Mouse (Mus musculus): ENCODE data around the gene Yipf3. TPM values are rescaled to one million over a fixed set of nuclear protein-coding genes. Genes with fewer than 3 reads are reported as not detected.

The Yipf3 gene
- polyA plus RNA-seq, 1 experiment from 2014 or later: 65.6 TPM

GRCm38 (mm10) chr17:46272058-46272457 is 24.2 kb downstream of the Yipf3 start:
- 95% methylated on average over 2 of the region's 2 CpGs for WGBS
- H3K9ac ChIP-seq (replicated peaks): no peak overlapping the region
- no peak overlapping the region for H3K4me3 ChIP-seq (replicated peaks)
- H3K9me3 ChIP-seq: no peaks in the 10 kb centered on the region
- no peaks in the 10 kb centered on the region for H3K27me3 ChIP-seq
- H3K27ac ChIP-seq: no peak overlapping the region
- peaks cover 11% of the 10 kb centered on the region; the same call in 1 of the 2 replicates for H3K4me1 ChIP-seq (replicated peaks)
- no peak for ATAC-seq (ENCODE audit: insufficient number of reproducible peaks, insufficient read depth, low FRiP score, low TSS enrichment, low read depth)
- peaks cover 76% of the 10 kb centered on the region for H3K36me3 ChIP-seq
- no peak overlapping the region for H3K4me2 ChIP-seq

DNA sequence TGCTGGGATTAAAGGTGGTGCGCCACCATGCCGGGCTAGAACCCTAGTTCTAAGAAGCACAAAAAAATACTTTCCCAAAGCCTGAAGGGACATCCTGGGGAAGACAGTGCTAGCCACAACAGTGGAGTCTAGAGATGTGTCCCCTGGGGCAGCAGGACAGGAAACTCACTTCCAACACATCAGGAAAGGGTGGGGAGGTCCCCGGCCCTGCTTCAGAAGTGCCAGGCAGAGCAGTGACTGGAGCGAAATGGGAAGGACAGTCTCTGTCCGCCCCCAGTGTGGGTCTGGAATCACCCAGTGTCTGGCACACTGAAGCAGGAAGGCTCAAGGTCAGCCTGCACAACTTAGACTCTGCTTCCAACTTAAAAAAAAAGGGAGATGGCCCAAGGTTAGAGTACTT is 24.8 kb downstream of the Yipf3 start:
- no peak overlapping the region for H3K9ac ChIP-seq (replicated peaks)
- no peak for ATAC-seq (ENCODE audit: insufficient number of reproducible peaks, insufficient read depth, low FRiP score, low TSS enrichment, low read depth)
- no peaks in the 10 kb centered on the region for H3K27me3 ChIP-seq
- H3K4me2 ChIP-seq: no peak overlapping the region
- peaks cover 76% of the 10 kb centered on the region for H3K36me3 ChIP-seq
- H3K4me3 ChIP-seq (replicated peaks): no peak overlapping the region
- peaks cover 17% of the 10 kb centered on the region for H3K4me1 ChIP-seq (replicated peaks)
- no peak overlapping the region for H3K27ac ChIP-seq
- WGBS: 89% methylated on average over 5 of the region's 5 CpGs
- H3K9me3 ChIP-seq: no peaks in the 10 kb centered on the region

- no peaks in the 10 kb centered on the region for H3K27me3 ChIP-seq
- 61% methylated on average over 1 of the region's 1 CpGs for WGBS
- H3K9ac ChIP-seq (replicated peaks): no peak overlapping the region
- H3K9me3 ChIP-seq: no peaks in the 10 kb centered on the region
- no peak overlapping the region for H3K4me2 ChIP-seq
- peaks cover 85% of the 10 kb centered on the region for H3K36me3 ChIP-seq
- no peak for ATAC-seq (ENCODE audit: insufficient number of reproducible peaks, insufficient read depth, low FRiP score, low TSS enrichment, low read depth)
- peaks cover 28% of the 10 kb centered on the region for H3K4me1 ChIP-seq (replicated peaks)
- H3K27ac ChIP-seq: peak overlapping the region; percentile 24; the same call in 1 of the 2 replicates
- no peak overlapping the region for H3K4me3 ChIP-seq (replicated peaks)
Observed at GRCm38 (mm10) chr17:46273803-46274236, 25.9 kb downstream of the Yipf3 start.

- Histone ChIP-seq H3K27me3 (no peaks in the 10 kb centered on the region), H3K9me3 (no peaks in the 10 kb centered on the region), H3K4me1 (replicated peaks) (peaks cover 28% of the 10 kb centered on the region), H3K27ac (0 out of 2 replicates have a peak overlapping the region, but pooled peaks have one; percentile 24), H3K4me2 (no peak overlapping the region), H3K4me3 (replicated peaks) (no peak overlapping the region), H3K36me3 (peaks cover 85% of the 10 kb centered on the region), H3K9ac (replicated peaks) (no peak overlapping the region)
- no peak for ATAC-seq (ENCODE audit: insufficient number of reproducible peaks, insufficient read depth, low FRiP score, low TSS enrichment, low read depth)
- WGBS: 55% methylated on average over 6 of the region's 6 CpGs
Observed at GRCm38 (mm10) chr17:46274465-46274864, 26.6 kb downstream of the Yipf3 start.

- Histone ChIP-seq H3K4me1 (replicated peaks) (peaks cover 28% of the 10 kb centered on the region), H3K27ac (no peak overlapping the region), H3K27me3 (no peaks in the 10 kb centered on the region), H3K4me3 (replicated peaks) (no peak overlapping the region), H3K9me3 (no peaks in the 10 kb centered on the region), H3K9ac (replicated peaks) (no peak overlapping the region), H3K36me3 (peaks cover 84% of the 10 kb centered on the region), H3K4me2 (no peak overlapping the region)
- ATAC-seq (ENCODE audit: insufficient number of reproducible peaks, insufficient read depth, low FRiP score, low TSS enrichment, low read depth): no peak
- WGBS: 85% methylated on average over 6 of the region's 6 CpGs
Observed at GRCm38 (mm10) chr17:46275034-46275433, 27.2 kb downstream of the Yipf3 start.

DNA sequence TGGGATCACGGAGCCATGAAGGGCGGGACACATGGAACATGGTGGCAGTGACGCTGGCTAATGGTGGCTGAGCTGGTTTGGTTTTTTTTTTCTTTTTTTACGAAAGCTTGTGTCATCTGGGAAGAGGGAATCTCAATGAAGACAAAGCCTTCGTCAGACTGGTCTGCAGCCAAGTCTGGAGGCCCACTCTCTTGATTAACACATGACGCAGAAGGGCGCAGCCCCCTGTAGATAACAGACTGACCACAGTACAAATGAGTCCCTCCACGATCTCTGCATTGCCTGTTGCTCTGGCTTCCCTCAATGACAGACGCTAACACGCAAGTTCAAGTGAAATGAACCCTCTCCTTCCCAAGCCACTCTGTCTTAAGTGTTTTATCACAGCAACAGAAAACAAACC is 27.6 kb downstream of the Yipf3 start:
- Histone ChIP-seq H3K4me2 (no peak overlapping the region), H3K9me3 (no peaks in the 10 kb centered on the region), H3K9ac (replicated peaks) (no peak overlapping the region), H3K27ac (no peak overlapping the region), H3K4me3 (replicated peaks) (no peak overlapping the region), H3K4me1 (replicated peaks) (peaks cover 28% of the 10 kb centered on the region), H3K36me3 (peaks cover 84% of the 10 kb centered on the region), H3K27me3 (no peaks in the 10 kb centered on the region)
- WGBS: 94% methylated on average over 10 of the region's 10 CpGs
- ATAC-seq (ENCODE audit: insufficient number of reproducible peaks, insufficient read depth, low FRiP score, low TSS enrichment, low read depth): no peak

GRCm38 (mm10) chr17:46277586-46277985 is 29.7 kb downstream of the Yipf3 start:
- Histone ChIP-seq H3K4me3 (replicated peaks) (no peak overlapping the region), H3K4me2 (peak overlapping the region; percentile 3; the same call in 1 of the 2 replicates), H3K4me1 (replicated peaks) (peaks cover 43% of the 10 kb centered on the region), H3K27me3 (no peaks in the 10 kb centered on the region), H3K27ac (peak overlapping the region; percentile 41; the same call in 1 of the 2 replicates), H3K9ac (replicated peaks) (peak overlapping the region; percentile 34; the same call in 1 of the 2 replicates), H3K9me3 (no peaks in the 10 kb centered on the region), H3K36me3 (peaks cover 71% of the 10 kb centered on the region)
- ATAC-seq (ENCODE audit: insufficient number of reproducible peaks, insufficient read depth, low FRiP score, low TSS enrichment, low read depth): no peak
- WGBS: 12% methylated on average over 4 of the region's 4 CpGs

DNA sequence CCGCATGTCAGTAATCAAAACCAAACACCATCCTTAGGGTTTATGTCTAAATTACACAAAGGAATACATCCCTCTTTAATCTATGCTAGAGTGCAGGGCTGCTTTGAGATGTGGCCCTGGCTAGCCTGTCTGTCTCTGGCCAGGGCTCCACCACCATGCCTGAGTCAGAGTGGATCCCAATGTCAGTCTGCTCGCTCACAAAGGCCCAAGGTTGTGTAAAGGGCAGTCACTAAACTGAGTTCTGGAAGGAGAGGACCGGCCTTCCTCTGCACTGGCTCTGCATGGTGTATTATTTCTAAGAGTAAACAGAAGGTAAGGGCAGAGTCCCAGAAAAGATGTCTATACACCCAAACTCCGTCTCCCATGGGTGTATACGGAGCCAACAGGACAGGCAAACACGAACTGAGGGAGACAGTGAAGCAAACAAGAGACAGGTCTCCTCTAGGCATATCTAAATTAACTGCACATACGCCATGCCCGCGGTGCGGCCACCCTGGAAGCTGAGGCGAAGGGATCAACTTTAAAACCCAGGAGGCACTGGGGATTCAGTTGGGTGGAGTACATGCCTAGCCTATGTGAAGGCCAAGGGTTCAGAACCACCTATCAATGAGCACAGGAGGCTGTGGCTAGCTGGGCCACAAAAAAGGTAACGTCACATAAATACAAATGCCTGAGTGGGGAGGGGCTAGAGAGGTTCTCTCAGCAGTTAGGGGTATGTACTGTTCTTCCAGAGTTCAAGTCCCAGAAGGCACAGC is 30.3 kb downstream of the Yipf3 start:
- Histone ChIP-seq H3K27me3 (no peaks in the 10 kb centered on the region), H3K4me2 (no peak overlapping the region), H3K4me3 (replicated peaks) (no peak overlapping the region), H3K9ac (replicated peaks) (no peak overlapping the region; the same call in 1 of the 2 replicates), H3K4me1 (replicated peaks) (peaks cover 43% of the 10 kb centered on the region), H3K36me3 (peaks cover 65% of the 10 kb centered on the region), H3K9me3 (no peaks in the 10 kb centered on the region), H3K27ac (peak overlapping the region; percentile 68; the same call in 1 of the 2 replicates)
- 71% methylated on average over 12 of the region's 12 CpGs for WGBS
- ATAC-seq (ENCODE audit: insufficient number of reproducible peaks, insufficient read depth, low FRiP score, low TSS enrichment, low read depth): no peak

GRCm38 (mm10) chr17:46282483-46283123 is 34.7 kb downstream of the Yipf3 start, which contains the start of gene Tjap1:
TSS of gene Tjap1 (minus strand) at chr17:46283026.
- H3K36me3 ChIP-seq: peaks cover 33% of the 10 kb centered on the region
- WGBS: under 1% methylated on average over 37 of the region's 37 CpGs
- ATAC-seq (ENCODE audit: insufficient number of reproducible peaks, insufficient read depth, low FRiP score, low TSS enrichment, low read depth): peak; percentile 94

DNA sequence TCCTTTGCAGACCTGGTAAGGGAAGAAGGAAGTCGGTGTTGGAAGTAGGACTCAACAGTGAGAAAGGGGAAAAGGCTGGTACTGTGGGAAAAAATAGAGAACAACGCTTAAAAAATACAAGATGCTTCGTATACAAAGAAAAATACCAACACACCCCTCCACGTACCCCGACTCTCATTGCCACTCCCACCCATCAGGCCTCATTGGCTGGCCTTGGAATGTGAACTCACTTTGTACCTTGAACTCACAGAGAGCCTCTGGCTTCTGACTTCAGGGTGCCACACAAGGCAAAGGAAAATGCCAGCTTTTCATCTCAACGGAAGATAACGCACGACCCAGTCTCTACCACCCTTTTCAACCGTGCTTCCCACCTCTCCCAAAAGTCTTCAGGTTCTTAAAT is 35.3 kb downstream of the Yipf3 start:
- ATAC-seq (ENCODE audit: insufficient number of reproducible peaks, insufficient read depth, low FRiP score, low TSS enrichment, low read depth): peak; percentile 30; the same call in 1 of the 2 replicates
- H3K4me2 ChIP-seq: peak overlapping the region; percentile 90
- H3K27me3 ChIP-seq: no peaks in the 10 kb centered on the region; the same call in 1 of the 2 replicates
- 24% methylated on average over 9 of the region's 9 CpGs for WGBS
- H3K27ac ChIP-seq: peak overlapping the region; percentile 96
- H3K4me1 ChIP-seq (replicated peaks): peaks cover 40% of the 10 kb centered on the region
- peaks cover 30% of the 10 kb centered on the region for H3K36me3 ChIP-seq
- H3K9me3 ChIP-seq: no peaks in the 10 kb centered on the region
- H3K4me3 ChIP-seq (replicated peaks): peak overlapping the region; percentile 74
- no peak overlapping the region for H3K9ac ChIP-seq (replicated peaks)

More at GRCm38 (mm10) chr17:46282483-46283123, 34.7 kb downstream of the Yipf3 start, which contains the start of gene Tjap1:
- Histone ChIP-seq H3K9ac (replicated peaks) (peak within 1 kb of the TSS; percentile 84), H3K27me3 (no peaks in the 10 kb centered on the region; the same call in 1 of the 2 replicates), H3K9me3 (no peaks in the 10 kb centered on the region), H3K4me1 (replicated peaks) (peaks cover 40% of the 10 kb centered on the region), H3K27ac (peak within 1 kb of the TSS; percentile 96), H3K4me2 (peak within 1 kb of the TSS; percentile 90), H3K4me3 (replicated peaks) (peak within 1 kb of the TSS; percentile 74)

DNA sequence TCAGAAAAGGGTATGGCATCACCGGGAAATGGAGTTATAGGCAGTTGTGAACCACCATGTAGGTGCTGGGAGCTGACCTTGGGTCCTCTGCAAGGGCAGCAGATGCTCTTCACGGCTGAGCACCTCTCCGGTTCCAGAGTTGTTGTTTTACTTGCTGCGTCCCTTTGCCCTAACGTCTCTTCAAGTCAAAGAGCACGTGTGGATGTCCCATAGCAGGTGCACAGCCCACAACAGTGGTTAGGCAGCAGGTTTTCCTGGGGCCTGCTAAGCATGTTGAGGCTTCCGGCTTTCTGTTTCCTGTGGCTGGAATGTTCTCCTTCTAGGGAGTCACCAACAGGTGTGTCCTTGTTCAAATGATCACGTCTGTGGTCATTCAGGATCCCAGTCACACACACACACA is 36.0 kb downstream of the Yipf3 start:
- no peak for ATAC-seq (ENCODE audit: insufficient number of reproducible peaks, insufficient read depth, low FRiP score, low TSS enrichment, low read depth)
- H3K4me2 ChIP-seq: no peak overlapping the region
- H3K27me3 ChIP-seq: no peaks in the 10 kb centered on the region; the same call in 1 of the 2 replicates
- no peak overlapping the region for H3K9ac ChIP-seq (replicated peaks)
- H3K4me1 ChIP-seq (replicated peaks): peaks cover 37% of the 10 kb centered on the region
- no peaks in the 10 kb centered on the region for H3K9me3 ChIP-seq
- peaks cover 22% of the 10 kb centered on the region for H3K36me3 ChIP-seq
- no peak overlapping the region for H3K27ac ChIP-seq
- 86% methylated on average over 8 of the region's 8 CpGs for WGBS
- H3K4me3 ChIP-seq (replicated peaks): no peak overlapping the region

Data from limb, embryonic 12.5 days (tissue).